ENCODE assay signal across 9 mouse cellular contexts in genomic region chr5:136428498-136429060, GRCm38 (mm10).
DNase-seq lines count a peak whose midpoint lies in the region; ATAC-seq lines count a peak whose summit lies in the region.
"Had no signal": no experiment of that assay in that cellular context is flagged by ENCODE, and none has a peak within 500 bp of the region (broad histone marks: within the 10 kb centered on the region; RNA-seq: fewer than 3 reads in every experiment).

No protein-coding gene starts in this region.

- H3K9me3 ChIP-seq in hindbrain, embryonic 12.5 days (replicated peaks): no peaks in the 10 kb centered on the region
- no peaks in the 10 kb centered on the region for H3K9me3 ChIP-seq in hindbrain, embryonic 11.5 days (ENCODE audit: control insufficient read depth, low read length)
- H3K9me3 ChIP-seq in embryonic facial prominence, embryonic 13.5 days: no peaks in the 10 kb centered on the region
- H3K9me3 ChIP-seq in hindbrain, embryonic 15.5 days: no peaks in the 10 kb centered on the region
- no peaks in the 10 kb centered on the region for H3K9me3 ChIP-seq in liver, embryonic 11.5 days (ENCODE audit: control insufficient read depth, low read length)
- H3K9me3 ChIP-seq: liver, embryonic 15.5 days had no signal

- no peaks in the 10 kb centered on the region for H3K36me3 ChIP-seq in hindbrain, embryonic 12.5 days
- no peaks in the 10 kb centered on the region for H3K36me3 ChIP-seq in hindbrain, embryonic 11.5 days (ENCODE audit: control insufficient read depth, insufficient read depth, low read length)
- H3K36me3 ChIP-seq in embryonic facial prominence, embryonic 13.5 days: no peaks in the 10 kb centered on the region
- no peaks in the 10 kb centered on the region for H3K36me3 ChIP-seq in hindbrain, embryonic 15.5 days
- 0 out of 2 replicates have a peak, but pooled peaks cover 2% of the 10 kb centered on the region for H3K36me3 ChIP-seq in liver, embryonic 11.5 days (ENCODE audit: control insufficient read depth, insufficient read depth, low read length)
- H3K36me3 ChIP-seq: liver, embryonic 15.5 days had no signal

- no peak overlapping the region for H3K4me3 ChIP-seq in hindbrain, embryonic 12.5 days
- no peak overlapping the region for H3K4me3 ChIP-seq in hindbrain, embryonic 11.5 days (ENCODE audit: low read depth, low read length)
- no peak overlapping the region for H3K4me3 ChIP-seq in embryonic facial prominence, embryonic 13.5 days
- no peak overlapping the region for H3K4me3 ChIP-seq in hindbrain, embryonic 15.5 days
- no peak overlapping the region for H3K4me3 ChIP-seq in liver, embryonic 11.5 days (ENCODE audit: low read depth, low read length)
- H3K4me3 ChIP-seq: liver, embryonic 15.5 days had no signal

- no peak for ATAC-seq in hindbrain, embryonic 12.5 days (ENCODE audit: low FRiP score)
- no peak for ATAC-seq in hindbrain, embryonic 11.5 days (ENCODE audit: low FRiP score)
- no peak for ATAC-seq in embryonic facial prominence, embryonic 13.5 days (ENCODE audit: insufficient number of reproducible peaks, insufficient read depth, low FRiP score, low TSS enrichment, low read depth)
- ATAC-seq in hindbrain, embryonic 15.5 days (ENCODE audit: low FRiP score, low read depth): no peak
- ATAC-seq in liver, embryonic 11.5 days (replicated peaks; ENCODE audit: low FRiP score): no peak
- no peak for ATAC-seq in megakaryocyte-erythroid progenitor cell, adult 5-6 weeks (replicated peaks; ENCODE audit: low FRiP score, low TSS enrichment, poor library complexity, severe bottlenecking)

- DNase-seq in hindbrain, embryonic 11.5 days (ENCODE audit: low spot score): no peak
- no peak for DNase-seq in liver, embryonic 11.5 days (ENCODE audit: low spot score)
- no peak for DNase-seq in left cerebral cortex, adult 8-10 months (ENCODE audit: low spot score in 2 of 2)
- DNase-seq in layer of hippocampus, adult 9-10 months (ENCODE audit: low spot score): no peak

- peaks cover 22% of the 10 kb centered on the region for H3K4me1 ChIP-seq in hindbrain, embryonic 12.5 days
- 0 out of 2 replicates have a peak, but pooled peaks cover 2% of the 10 kb centered on the region for H3K4me1 ChIP-seq in hindbrain, embryonic 11.5 days (replicated peaks; ENCODE audit: control insufficient read depth, insufficient read depth, low read length)
- H3K4me1 ChIP-seq in embryonic facial prominence, embryonic 13.5 days: peaks cover 25% of the 10 kb centered on the region
- H3K4me1 ChIP-seq in hindbrain, embryonic 15.5 days (replicated peaks): peaks cover 27% of the 10 kb centered on the region
- peaks cover 10% of the 10 kb centered on the region for H3K4me1 ChIP-seq in liver, embryonic 11.5 days (replicated peaks; ENCODE audit: control insufficient read depth, insufficient read depth, low read length)

- WGBS in hindbrain, embryonic 12.5 days: 65% methylated on average over 6 of the region's 6 CpGs
- 55% methylated on average over 6 of the region's 6 CpGs for WGBS in hindbrain, embryonic 11.5 days
- 48% methylated on average over 6 of the region's 6 CpGs for WGBS in embryonic facial prominence, embryonic 13.5 days
- WGBS in hindbrain, embryonic 15.5 days: 52% methylated on average over 6 of the region's 6 CpGs
- WGBS in liver, embryonic 11.5 days: 55% methylated on average over 6 of the region's 6 CpGs

- H3K27ac ChIP-seq in hindbrain, embryonic 12.5 days: peak overlapping the region; percentile 49; the same call in 1 of the 2 replicates
- no peak overlapping the region for H3K27ac ChIP-seq in hindbrain, embryonic 11.5 days (ENCODE audit: low read depth, low read length)
- H3K27ac ChIP-seq in embryonic facial prominence, embryonic 13.5 days: peak overlapping the region; percentile 62
- peak overlapping the region; percentile 30 for H3K27ac ChIP-seq in hindbrain, embryonic 15.5 days (replicated peaks)
- H3K27ac ChIP-seq in liver, embryonic 11.5 days (ENCODE audit: low read depth, low read length): peak overlapping the region; percentile 34
- H3K27ac ChIP-seq: liver, embryonic 15.5 days had no signal

- no peak overlapping the region for H3K9ac ChIP-seq in hindbrain, embryonic 12.5 days
- H3K9ac ChIP-seq in hindbrain, embryonic 11.5 days (ENCODE audit: low read depth, low read length): no peak overlapping the region
- H3K9ac ChIP-seq in embryonic facial prominence, embryonic 13.5 days: no peak overlapping the region
- no peak overlapping the region for H3K9ac ChIP-seq in hindbrain, embryonic 15.5 days
- H3K9ac ChIP-seq in liver, embryonic 11.5 days (ENCODE audit: low read depth, low read length): no peak overlapping the region
- H3K9ac ChIP-seq: liver, embryonic 15.5 days had no signal

- H3K27me3 ChIP-seq in hindbrain, embryonic 12.5 days: no peaks in the 10 kb centered on the region
- no peaks in the 10 kb centered on the region for H3K27me3 ChIP-seq in hindbrain, embryonic 11.5 days (ENCODE audit: control insufficient read depth, insufficient read depth, low read length)
- peaks cover 25% of the 10 kb centered on the region for H3K27me3 ChIP-seq in embryonic facial prominence, embryonic 13.5 days
- no peaks in the 10 kb centered on the region for H3K27me3 ChIP-seq in hindbrain, embryonic 15.5 days
- H3K27me3 ChIP-seq in liver, embryonic 11.5 days (replicated peaks; ENCODE audit: control insufficient read depth, insufficient read depth, low read length): no peaks in the 10 kb centered on the region
- H3K27me3 ChIP-seq: liver, embryonic 15.5 days had no signal

- no peak overlapping the region for H3K4me2 ChIP-seq in hindbrain, embryonic 12.5 days (replicated peaks)
- no peak overlapping the region for H3K4me2 ChIP-seq in hindbrain, embryonic 11.5 days (replicated peaks; ENCODE audit: low read depth, low read length)
- no peak overlapping the region for H3K4me2 ChIP-seq in embryonic facial prominence, embryonic 13.5 days
- H3K4me2 ChIP-seq in hindbrain, embryonic 15.5 days: no peak overlapping the region
- H3K4me2 ChIP-seq in liver, embryonic 11.5 days: no peak overlapping the region
- H3K4me2 ChIP-seq: liver, embryonic 15.5 days had no signal
